1 mouse cellular context compared by ENCODE assay signal in genomic region chr1:105993601-105994209, GRCm38 (mm10).
TF ChIP-seq lines count a peak whose summit lies in the region.

No protein-coding gene starts in this region.

TF ChIP-seq in CH12.LX, 34 proteins besides CTCF, POLR2A, EP300 and RAD21 (continued from another document):
- TF ChIP-seq TCF12 (IDR thresholded peaks at IDR 0.05; ENCODE audit: low read depth, low read length) (peak; percentile 53; the same call in 1 of the 2 replicates), MXI1 (IDR thresholded peaks at IDR 0.05; ENCODE audit: low read depth, low read length) (peak; percentile 99), TBP (conservative IDR thresholded peaks at IDR 0.05; ENCODE audit: low read depth, low read length) (0 out of 2 replicates have a peak, but pooled peaks have one; percentile 41), GABPA (IDR thresholded peaks at IDR 0.05; ENCODE audit: insufficient replicate concordance, low read depth, low read length) (no peak), NRF1 (IDR thresholded peaks at IDR 0.05; ENCODE audit: low read depth, low read length) (peak; percentile 68), ELF1 (IDR thresholded peaks at IDR 0.05; ENCODE audit: low read depth, low read length) (peak; percentile 36; the same call in 1 of the 2 replicates), USF1 (IDR thresholded peaks at IDR 0.05; ENCODE audit: low read depth, low read length) (peak; percentile 95), PAX5 (IDR thresholded peaks at IDR 0.05; ENCODE audit: low read length) (no peak), IRF4 (IDR thresholded peaks at IDR 0.05; ENCODE audit: low read depth, low read length) (peak; percentile 50; the same call in 1 of the 2 replicates), MAZ (IDR thresholded peaks at IDR 0.05; ENCODE audit: low read depth, low read length) (peak; percentile 46; the same call in 1 of the 2 replicates), SMC3 (IDR thresholded peaks at IDR 0.05; ENCODE audit: low read depth, low read length) (no peak), SIN3A (IDR thresholded peaks at IDR 0.05; ENCODE audit: low read length) (peak; percentile 85), NELFE (IDR thresholded peaks at IDR 0.05; ENCODE audit: low read depth, low read length) (peak; percentile 71; the same call in 1 of the 2 replicates), MYC (IDR thresholded peaks at IDR 0.05; ENCODE audit: low read depth, low read length) (peak; percentile 98), CHD2 (IDR thresholded peaks at IDR 0.05; ENCODE audit: low read length) (peak; percentile 57), MAFK (IDR thresholded peaks at IDR 0.05; ENCODE audit: insufficient replicate concordance, low read length) (no peak), RCOR1 (conservative IDR thresholded peaks at IDR 0.05; ENCODE audit: low read depth, low read length) (peak; percentile 15; the same call in 1 of the 2 replicates), MAX (IDR thresholded peaks at IDR 0.05; ENCODE audit: low read length) (peak; percentile 98), ZC3H11A (IDR thresholded peaks at IDR 0.05; ENCODE audit: low read depth, low read length) (no peak), JUN (IDR thresholded peaks at IDR 0.05; ENCODE audit: insufficient read depth, low read depth, low read length) (no peak)
